ENCODE assay signal across 7 mouse cellular contexts in genomic region chr19:53902739-53903487, GRCm38 (mm10). TPM values are rescaled to one million over a fixed set of nuclear protein-coding genes. Genes with fewer than 3 reads are reported as not detected.
DNase-seq lines count a peak whose midpoint lies in the region; ATAC-seq lines count a peak whose summit lies in the region.

No protein-coding gene starts in this region.

- no peaks in the 10 kb centered on the region for H3K9me3 ChIP-seq in limb, embryonic 10.5 days (replicated peaks)
- H3K9me3 ChIP-seq in midbrain, embryonic 13.5 days = no peaks in the 10 kb centered on the region

- H3K4me3 ChIP-seq in limb, embryonic 10.5 days = peak overlapping the region; percentile 97
- peak overlapping the region; percentile 97 for H3K4me3 ChIP-seq in midbrain, embryonic 13.5 days (replicated peaks)

- peak overlapping the region; percentile 94 for H3K9ac ChIP-seq in midbrain, embryonic 13.5 days (replicated peaks)

- H3K27ac ChIP-seq in limb, embryonic 10.5 days = peak overlapping the region; percentile 94
- H3K27ac ChIP-seq in midbrain, embryonic 13.5 days = peak overlapping the region; percentile 94

- H3K27me3 ChIP-seq in limb, embryonic 10.5 days (ENCODE audit: low read depth, poor library complexity, severe bottlenecking) = no peaks in the 10 kb centered on the region
- H3K27me3 ChIP-seq in midbrain, embryonic 13.5 days = no peaks in the 10 kb centered on the region

- DNase-seq in adrenal gland, adult 8-10 months = peak; percentile 95
- DNase-seq in embryo, embryonic 9.5 days (ENCODE audit: extremely low spot score) = peak; percentile 99
- peak; percentile 96 for DNase-seq in kidney, adult 11 months
- peak; percentile 100 for DNase-seq in limb, embryonic 10.5 days (ENCODE audit: low spot score)
- peak; percentile 87 for DNase-seq in spleen, adult 12 weeks (ENCODE audit: low spot score)

- peak; percentile 75 for ATAC-seq in granulocyte monocyte progenitor cell, adult 5-6 weeks (replicated peaks; ENCODE audit: poor library complexity, severe bottlenecking)
- ATAC-seq in midbrain, embryonic 13.5 days = peak; percentile 99

- peak overlapping the region; percentile 73 for H3K4me2 ChIP-seq in midbrain, embryonic 13.5 days (replicated peaks)

- 1% methylated on average over 60 of the region's 61 CpGs for WGBS in limb, embryonic 10.5 days
- WGBS in midbrain, embryonic 13.5 days = under 1% methylated on average over 41 of the region's 61 CpGs

- H3K4me1 ChIP-seq in limb, embryonic 10.5 days = peaks cover 23% of the 10 kb centered on the region
- H3K4me1 ChIP-seq in midbrain, embryonic 13.5 days (replicated peaks) = peaks cover 25% of the 10 kb centered on the region

- no peaks in the 10 kb centered on the region for H3K36me3 ChIP-seq in limb, embryonic 10.5 days
- no peaks in the 10 kb centered on the region for H3K36me3 ChIP-seq in midbrain, embryonic 13.5 days

RNA-seq across cellular contexts. Expression of gene Pdcd4, which starts 10.9 kb away (rescaled TPM):
- 100 to 1,000 TPM in 3 of 4 experiments, 10 to 100 TPM in 1; 97.1 to 122 (median 103) TPM for total RNA-seq in adrenal gland, adult 8-10 months (2022)
- total RNA-seq in granulocyte monocyte progenitor cell, adult 5-6 weeks (2014; fragmentation: Nextera tagmentation) = 267 and 284 TPM in 2 replicates
- 437 and 499 TPM in 2 replicates for total RNA-seq in granulocyte monocyte progenitor cell, adult 5-6 weeks (2017)
- 38.1 and 56.1 TPM in 2 replicates for polyA plus RNA-seq in limb, embryonic 10.5 days (2016; fragmentation: Nextera tagmentation; extraction: Ambion mirVana)
- polyA plus RNA-seq in midbrain, embryonic 13.5 days (2015; fragmentation: Nextera tagmentation; extraction: Ambion mirVana) = 84.7 and 85.6 TPM in 2 replicates

RNA-seq across cellular contexts. Expression of gene Shoc2, which starts 41.2 kb away (rescaled TPM):
- 10 to 100 TPM; 38.1 to 46.5 (median 41.9) TPM for total RNA-seq in adrenal gland, adult 8-10 months (2022)
- total RNA-seq in granulocyte monocyte progenitor cell, adult 5-6 weeks (2014; fragmentation: Nextera tagmentation) = 28.4 and 30.1 TPM in 2 replicates
- 42.8 and 55.2 TPM in 2 replicates for total RNA-seq in granulocyte monocyte progenitor cell, adult 5-6 weeks (2017)
- polyA plus RNA-seq in limb, embryonic 10.5 days (2016; fragmentation: Nextera tagmentation; extraction: Ambion mirVana) = 49.9 and 54.0 TPM in 2 replicates
- 62.3 and 63.9 TPM in 2 replicates for polyA plus RNA-seq in midbrain, embryonic 13.5 days (2015; fragmentation: Nextera tagmentation; extraction: Ambion mirVana)

RNA-seq across cellular contexts. Expression of gene Bbip1, which starts 41.5 kb away (rescaled TPM):
- total RNA-seq in adrenal gland, adult 8-10 months (2022) = 10 to 100 TPM; 21.2 to 30.7 (median 26.0) TPM
- total RNA-seq in granulocyte monocyte progenitor cell, adult 5-6 weeks (2014; fragmentation: Nextera tagmentation) = 63.6 and 91.9 TPM in 2 replicates
- total RNA-seq in granulocyte monocyte progenitor cell, adult 5-6 weeks (2017) = 33.7 and 37.1 TPM in 2 replicates
- polyA plus RNA-seq in limb, embryonic 10.5 days (2016; fragmentation: Nextera tagmentation; extraction: Ambion mirVana) = 80.4 and 81.9 TPM in 2 replicates
- 120 and 134 TPM in 2 replicates for polyA plus RNA-seq in midbrain, embryonic 13.5 days (2015; fragmentation: Nextera tagmentation; extraction: Ambion mirVana)

Comparison
In these comparisons a context has a peak if more than half of its experiments do, and no peak if none do; other contexts are left out.
1. Peak in every context shown above with its lines: DNase-seq, ATAC-seq, H3K4me3 ChIP-seq and H3K27ac ChIP-seq.